Mouse (Mus musculus): ENCODE results near the gene Tmem59.

DNA sequence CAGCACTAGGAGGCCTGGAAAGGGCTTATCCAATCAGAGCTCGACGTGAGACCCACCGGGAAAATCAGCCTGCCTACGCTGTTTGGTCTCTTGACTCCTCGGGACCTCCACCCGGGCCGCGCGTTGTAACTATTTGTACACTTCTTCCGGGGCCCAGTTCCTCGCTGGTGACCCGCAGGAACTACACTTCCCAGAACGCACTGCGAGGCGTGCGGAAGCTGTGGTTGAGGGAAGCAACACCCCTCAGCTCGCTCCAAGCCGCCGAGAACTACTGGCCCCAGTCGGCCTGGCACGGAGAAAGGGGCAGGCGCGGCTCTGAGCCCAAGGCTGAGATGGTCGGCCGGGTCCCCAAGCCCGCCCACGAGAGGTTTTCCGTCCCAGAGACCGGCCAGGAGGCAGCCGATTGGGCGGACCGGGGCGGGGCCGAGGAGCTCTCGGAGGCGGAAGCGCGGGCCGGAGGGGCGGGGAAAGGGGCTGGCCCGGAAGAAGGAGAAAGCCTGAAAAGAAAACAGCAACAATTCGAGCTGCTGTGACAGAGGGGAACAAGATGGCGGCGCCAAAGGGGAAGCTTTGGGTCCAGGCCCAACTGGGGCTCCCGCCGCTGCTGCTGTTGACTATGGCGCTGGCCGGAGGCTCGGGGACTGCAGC, at the start of gene Tmem59:
- TF ChIP-seq POLR2A (IDR thresholded peaks at IDR 0.05; ENCODE audit: extremely low read depth, insufficient read depth, low read length) = peak; percentile 77
- no peak for TF ChIP-seq CTCF (IDR thresholded peaks at IDR 0.05; ENCODE audit: low read depth, low read length)
